Mouse (Mus musculus) c-Kit-positive CD71-positive TER-119-positive erythroid progenitor cells, embryonic 14.5 days (primary cell): Measurements from ENCODE around the gene Tmem185b.

Source experiments
- DNase-seq: peaks from one replicate; pipeline ENCODE4 v3.0.0-alpha.2; 2013; ENCODE audit warnings: low spot score

The Tmem185b gene

DNA sequence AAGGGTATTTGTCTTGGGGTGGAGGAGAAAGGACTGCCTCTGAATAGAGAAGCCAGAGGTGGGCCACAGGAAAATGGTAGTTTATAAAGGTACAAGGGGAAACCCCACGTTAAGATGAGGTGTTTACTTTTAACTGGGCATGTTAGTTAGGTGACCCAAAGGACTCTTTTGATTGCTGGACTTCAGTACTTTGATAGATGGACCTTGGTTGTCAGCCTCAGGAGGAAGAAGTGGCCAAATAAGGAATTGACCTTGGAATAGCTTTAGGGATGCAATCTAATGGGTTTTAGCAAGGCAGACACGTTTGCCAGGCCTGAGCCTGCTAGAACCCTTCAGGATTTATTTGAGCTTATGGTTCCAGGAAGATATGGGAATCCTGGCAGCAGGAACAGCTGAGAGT lies 13.3 kb downstream of the Tmem185b start:
- DNase-seq = no peak

DNA sequence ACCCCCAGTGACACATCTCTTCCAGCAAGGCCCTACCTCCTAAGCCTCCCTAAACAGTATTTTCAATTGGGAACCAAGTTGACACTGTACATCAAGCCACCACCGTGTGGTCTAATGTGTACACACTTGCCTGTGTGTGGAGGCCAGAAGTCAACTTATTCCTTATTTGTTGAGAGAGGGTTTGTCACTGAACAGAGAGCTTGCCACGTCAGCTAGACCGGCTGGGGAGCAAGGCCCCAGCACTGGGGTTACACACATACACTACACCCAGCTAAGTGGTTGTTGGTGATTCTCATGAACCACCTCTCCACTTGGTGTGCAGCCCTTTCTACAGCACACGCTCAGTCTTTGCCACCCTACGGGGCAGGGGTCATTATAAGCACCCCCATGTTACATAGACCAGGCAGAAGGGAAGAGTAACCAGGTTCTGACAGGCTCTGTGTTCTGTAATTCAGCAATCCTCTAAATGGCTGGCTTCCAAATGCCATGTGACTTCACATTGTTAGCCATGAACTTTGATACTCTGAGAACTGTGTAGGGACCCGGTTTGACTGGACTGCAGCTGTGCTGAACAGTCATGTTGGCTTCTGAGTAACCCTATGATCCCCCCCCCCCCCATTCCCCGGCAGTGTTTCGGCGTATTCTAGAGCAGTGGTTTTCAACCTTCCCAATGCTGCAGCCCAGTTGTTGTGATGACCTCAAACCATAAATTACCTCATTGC lies 15.0 kb downstream of the Tmem185b start:
- no peak for DNase-seq

DNA sequence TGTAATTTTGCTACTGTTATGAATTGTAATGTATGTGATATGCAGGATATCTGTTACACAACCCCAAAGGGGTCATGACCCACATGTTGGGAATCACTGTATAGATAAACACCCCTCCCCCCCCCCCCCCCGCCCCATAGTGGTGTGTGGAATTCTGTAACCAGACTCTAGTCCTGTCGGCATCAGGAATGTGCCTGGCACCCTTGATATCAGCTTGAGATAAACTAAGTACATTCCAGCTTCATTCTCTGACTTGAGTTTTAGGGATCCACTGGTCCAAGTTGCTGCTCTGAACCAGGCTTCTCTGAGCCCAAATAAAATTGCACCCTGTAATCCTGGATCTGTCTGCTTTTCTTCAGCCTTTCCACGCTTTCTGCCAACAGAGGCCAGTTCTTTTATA lies 15.6 kb downstream of the Tmem185b start:
- DNase-seq = no peak

DNA sequence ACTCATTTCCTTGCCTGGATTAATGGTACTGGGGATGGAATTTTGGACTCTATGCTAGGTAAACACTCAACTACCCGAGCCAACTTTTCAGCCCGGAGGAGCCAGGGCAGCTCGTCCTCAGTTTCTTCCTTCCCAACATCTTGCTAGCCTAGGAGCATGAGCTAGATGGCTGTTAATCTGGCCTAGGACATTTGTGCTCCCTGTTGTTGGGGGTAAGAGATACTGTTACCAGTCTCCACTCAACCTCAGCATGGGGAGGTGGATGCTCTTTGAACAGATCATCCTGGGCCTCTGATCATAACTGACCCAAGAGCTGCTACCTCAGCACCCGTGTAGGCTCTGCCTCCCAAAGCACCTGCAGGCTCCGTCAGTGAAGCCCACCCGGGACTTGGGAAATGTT lies 17.4 kb downstream of the Tmem185b start:
- DNase-seq = no peak

DNA sequence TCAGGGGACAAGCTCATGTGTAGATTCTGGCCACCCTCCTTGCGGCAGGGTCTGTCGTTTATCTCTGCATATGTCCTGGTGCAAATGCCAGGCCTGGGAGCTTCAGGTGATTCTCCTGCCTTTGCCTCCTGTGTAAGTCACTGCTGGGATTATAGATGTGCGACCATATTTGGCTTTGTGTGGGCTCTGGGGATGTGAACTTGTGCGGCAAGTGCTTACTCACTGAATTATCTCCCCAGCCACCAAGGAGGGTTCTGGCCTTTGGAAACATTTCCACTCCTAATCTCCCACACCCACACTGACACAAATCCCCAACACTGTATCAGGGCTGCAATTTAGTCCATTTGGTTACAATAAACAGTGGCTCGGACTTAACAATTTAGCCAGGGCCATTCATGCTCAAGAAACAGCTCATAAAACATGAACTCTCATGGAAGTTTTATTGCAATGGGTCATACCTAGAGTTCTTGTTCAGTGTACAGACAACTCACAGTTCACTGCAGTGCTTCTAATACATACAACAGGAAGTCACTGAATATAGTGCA lies 18.7 kb downstream of the Tmem185b start:
- DNase-seq = peak; percentile 30

DNA sequence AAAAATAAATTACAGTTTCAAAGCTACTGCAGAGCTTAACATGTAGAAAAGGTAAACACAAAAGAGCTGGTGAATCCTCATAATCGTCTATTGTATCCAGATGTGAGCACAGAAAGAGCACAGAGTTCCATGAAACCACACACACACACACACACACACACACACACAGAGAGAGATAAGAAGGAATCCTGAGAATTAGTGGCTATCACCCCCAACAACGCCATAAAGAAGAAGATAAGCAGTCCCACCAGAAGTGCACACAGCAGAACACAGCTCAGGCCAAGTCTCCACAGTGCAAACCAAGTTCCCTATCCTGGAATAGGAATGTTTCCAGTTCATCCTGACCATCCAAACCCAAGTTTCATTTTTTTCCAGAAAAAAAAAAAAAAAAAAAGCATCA lies 19.2 kb downstream of the Tmem185b start:
- peak; percentile 54 for DNase-seq

DNA sequence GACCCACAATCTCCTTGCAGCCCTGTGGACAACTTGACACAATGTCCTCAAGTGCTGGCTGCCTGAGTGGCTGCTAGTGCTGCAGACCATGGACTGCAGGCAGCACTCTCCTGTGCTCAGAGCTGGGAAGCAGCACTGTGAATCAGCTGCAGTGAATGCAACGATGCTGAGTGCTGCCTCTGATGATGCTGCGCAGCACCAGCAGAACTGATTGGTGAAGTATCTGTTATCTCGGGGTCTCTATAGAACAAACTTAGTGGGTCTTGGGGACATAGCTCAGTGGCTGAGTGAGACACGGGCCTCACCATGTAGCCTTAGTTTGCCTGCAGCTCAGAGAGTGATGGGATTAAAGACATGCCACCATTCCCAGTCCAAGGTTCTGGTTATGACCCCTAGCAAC lies 19.7 kb downstream of the Tmem185b start:
- DNase-seq = no peak

DNA sequence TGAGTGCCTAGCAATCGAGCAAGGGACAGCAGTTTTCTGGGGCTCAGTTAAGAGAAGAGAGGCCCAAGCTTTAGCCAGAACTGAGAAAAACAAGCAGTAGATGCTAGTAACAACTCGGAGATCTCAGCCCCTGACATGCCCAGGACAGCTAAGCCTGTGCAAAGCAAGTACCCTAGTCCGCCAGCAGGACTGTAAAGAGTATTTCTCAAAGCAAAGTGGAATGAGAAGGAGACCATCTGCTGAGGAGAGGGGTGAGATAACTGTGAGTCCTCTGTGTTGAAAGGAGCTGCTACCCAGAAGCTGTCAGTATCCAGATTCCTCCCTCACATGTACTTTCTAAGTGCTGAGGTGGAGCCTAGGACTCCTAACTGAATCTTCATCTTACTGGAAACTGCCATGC lies 20.5 kb downstream of the Tmem185b start:
- DNase-seq = no peak

DNA sequence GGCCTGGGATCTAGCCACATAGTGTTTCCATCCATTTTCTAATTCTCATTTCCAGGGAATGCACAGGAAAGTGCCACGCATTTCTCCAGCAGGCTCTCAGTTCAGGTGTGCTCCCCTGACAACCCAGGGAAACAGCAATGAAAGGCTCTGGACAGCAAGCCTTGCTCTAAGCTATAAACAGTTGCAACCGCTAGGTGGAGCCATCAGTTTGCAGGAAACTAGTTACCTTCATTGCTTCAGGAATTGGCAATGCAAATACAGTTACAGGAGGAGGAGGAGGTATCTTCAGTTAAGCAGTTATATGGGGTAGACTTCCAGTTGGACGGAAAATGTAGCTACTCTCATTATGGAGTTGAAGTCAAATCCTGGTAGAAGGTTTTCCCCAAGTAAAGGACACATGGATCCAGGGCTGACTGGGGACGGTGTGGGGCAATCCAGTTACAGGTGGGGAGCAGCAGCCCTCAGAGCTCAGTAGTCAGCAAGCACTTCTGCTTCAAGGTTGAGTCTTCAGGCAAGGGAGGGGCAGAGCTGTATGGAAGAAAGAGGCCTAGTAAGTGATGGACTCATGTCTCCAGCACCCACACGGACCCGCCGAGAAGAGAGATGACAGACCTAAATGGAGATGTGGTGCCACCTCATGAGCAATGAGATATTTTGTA lies 22.8 kb downstream of the Tmem185b start:
- peak; percentile 71 for DNase-seq

DNA sequence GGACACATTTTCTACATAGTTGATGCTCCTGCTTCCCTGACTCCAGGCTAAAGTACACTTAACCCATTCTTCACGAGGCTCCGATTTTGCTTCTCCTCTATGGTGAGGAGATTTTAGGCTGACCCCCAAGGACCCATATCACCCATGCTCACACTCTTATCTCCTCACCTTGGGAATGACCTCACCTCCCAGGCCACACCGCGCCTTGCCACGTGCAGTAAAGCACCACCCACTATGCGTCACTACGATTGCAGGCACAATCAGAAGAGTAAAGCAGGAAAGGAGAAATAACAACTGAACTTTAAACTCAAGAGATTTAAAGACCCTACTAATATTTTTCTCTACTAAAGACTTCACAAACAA lies 23.3 kb downstream of the Tmem185b start:
- DNase-seq = no peak

DNA sequence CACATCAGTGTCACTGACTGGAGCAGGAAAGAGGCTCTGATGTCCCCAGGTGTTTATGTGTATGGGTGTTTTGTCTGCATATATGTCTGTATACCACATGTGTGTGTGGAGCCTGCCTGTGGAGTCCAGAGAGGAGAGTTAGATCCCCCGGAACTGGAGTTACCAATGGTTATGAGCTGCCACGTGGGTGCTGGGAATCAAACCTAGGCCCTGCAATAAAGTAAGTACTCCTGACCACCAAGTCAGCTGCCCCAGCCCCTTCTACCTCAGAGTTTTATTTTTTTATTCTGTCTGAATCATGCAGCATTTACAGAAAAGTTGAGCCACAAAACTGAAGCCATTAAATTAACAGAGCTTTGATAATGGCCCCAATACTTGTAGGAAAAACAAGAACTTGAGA lies 24.1 kb downstream of the Tmem185b start:
- DNase-seq = no peak

DNA sequence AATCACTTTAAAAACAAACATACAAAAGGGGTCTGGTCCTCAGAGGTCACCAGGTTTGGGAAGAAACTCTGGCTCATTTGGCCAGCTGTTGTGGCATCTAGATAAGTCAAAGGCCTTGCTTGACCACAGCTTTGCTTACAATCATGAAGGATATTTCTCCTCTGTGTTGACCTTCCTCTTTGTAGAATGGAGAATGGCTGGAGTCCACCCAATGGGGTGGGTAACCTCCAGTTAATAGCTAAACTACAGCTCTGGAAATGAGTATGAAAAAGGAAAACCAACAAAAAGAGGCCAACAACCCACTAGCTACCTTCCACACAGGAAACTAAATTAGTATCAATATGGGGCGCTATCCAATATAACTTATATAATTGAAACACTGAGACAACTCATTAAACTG lies 25.7 kb downstream of the Tmem185b start:
- no peak for DNase-seq

DNA sequence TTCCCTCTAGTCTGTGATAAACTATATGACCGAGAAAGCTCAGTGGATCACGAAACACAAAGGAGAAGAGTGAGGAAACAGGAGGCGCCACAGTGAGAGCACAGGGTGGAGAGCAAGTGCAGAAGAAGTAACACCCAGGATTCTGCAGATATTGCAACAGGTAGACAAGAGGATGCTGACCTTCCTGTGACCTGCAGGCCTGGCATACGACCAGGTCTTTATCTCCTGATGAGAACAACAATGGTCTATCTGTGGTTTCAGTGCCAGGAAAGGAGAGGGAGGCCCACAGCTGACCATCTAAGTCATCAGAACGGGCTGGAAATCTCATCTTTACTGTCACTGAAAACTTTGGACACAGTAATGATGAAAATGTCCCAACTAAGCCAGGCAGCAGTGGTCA lies 29.7 kb downstream of the Tmem185b start:
- no peak for DNase-seq

DNA sequence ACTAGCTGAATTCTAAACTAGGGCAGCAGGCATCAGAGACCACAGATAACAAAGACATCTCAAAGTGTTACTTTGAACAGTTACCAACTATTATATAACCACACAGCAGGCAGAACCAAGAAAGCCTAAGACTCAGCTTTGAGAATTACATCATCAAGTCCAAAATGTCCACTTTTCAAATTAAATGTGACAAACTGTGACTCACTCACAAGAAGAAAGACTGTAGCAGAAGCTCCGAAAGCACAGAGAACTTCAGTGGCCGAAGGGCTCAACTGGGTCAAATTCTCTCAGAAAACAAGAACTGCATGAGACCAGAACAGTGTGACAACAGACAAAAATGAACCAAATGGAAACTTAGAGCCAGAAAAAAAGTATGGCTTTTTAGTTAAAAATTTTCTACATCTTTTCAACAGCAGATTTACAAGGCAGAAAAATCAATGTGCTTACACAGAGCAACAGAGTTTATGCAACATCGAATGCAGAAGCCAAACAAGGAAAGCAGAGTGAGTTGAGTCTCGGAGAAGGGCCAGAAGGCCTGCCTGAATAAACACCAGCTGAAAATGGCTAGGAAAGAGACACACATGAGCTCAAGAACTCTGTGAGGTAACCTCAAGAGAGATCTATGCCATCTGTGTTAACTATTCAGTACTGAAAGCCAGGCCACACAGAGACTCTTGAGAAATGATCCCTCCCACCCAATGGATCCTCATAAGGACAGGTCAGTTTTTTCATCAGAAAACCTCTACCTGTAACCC lies 31.9 kb downstream of the Tmem185b start:
- DNase-seq = no peak

DNA sequence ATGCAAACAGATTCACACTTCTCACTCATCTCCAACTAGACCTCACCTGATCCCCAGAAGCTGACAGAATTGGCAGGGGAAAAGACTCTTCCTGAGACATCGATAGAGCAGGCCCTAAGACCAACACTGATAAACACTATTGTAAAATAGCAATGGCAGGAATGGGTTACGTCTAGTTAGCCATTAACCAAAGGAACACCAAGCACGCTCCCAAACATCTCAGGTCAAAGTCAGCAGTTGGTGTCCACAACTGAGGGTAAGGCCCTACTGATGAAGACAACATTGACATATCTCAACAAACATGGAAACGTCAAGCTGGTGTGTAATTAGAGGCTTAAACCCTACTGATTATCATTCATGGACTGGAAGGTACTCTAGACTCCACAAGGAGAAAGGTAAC lies 39.6 kb downstream of the Tmem185b start:
- no peak for DNase-seq

DNA sequence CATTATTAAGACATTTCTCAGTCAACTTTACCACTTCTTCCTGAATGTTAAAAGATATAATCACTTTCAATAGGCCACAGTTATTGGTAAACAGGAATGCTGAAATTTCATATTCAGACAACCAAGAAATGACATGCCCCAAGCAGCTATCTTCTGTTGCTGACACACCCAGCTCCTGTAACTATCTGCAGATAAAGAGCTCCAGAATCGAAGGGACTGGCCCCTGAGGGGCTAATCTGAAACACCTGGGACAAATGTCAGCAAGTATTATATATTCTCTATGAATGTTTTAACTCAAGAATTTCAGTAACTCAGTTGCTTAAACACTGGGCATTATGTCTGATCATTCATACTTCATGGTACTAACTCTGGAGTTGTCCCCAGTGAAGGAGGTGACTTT lies 44.2 kb downstream of the Tmem185b start:
- DNase-seq = no peak
